Mouse (Mus musculus) MEL-GATA-1-ER (cell line): ENCODE measurements around the gene Nrd1.

ENCODE experiments used
- DNase-seq: peaks from one replicate; pipeline ENCODE4 v3.0.0-alpha.2; 2012; ENCODE audit warnings: low read depth; ENCODE audit errors: extremely low read depth

Nrd1 gene

DNA sequence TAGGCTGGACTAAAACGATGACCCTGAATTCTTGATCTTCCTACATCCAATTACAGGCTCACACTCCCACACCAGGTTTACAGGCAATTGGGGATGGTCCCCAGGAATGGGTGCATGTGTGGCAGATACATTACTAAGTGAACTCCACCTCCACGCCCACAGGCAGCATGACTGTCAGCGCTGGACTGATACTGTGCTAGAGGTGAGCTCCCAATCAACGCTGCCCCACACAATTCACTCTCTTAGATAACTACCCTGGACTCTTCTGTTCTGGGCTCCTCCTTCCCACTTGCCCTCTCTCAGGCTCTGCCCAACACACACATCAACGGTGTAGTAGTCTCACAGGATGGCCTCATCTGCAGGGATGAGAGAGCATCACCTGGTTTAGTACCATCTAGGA lies 91.9 kb downstream of the Nrd1 start:
- no peak for DNase-seq

DNA sequence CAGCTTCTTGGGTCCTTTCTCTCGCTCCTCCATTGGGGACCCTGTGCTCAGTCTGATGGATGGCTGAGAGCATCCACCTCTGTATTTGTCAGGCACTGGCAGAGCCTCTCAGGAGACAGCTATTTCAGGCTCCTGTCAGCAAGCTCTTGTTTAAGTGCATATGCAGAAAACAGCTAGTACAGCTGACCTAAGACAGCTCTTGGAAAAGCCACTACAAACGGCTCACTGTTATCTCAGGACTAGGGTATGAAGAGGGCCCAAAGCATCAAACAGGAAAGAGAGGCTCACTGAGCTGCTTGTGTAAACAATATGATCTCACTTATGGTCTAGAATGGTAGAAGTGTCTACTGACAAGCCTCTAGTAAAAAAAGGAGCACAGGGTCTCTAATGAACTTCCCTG lies 93.8 kb downstream of the Nrd1 start:
- DNase-seq: no peak

DNA sequence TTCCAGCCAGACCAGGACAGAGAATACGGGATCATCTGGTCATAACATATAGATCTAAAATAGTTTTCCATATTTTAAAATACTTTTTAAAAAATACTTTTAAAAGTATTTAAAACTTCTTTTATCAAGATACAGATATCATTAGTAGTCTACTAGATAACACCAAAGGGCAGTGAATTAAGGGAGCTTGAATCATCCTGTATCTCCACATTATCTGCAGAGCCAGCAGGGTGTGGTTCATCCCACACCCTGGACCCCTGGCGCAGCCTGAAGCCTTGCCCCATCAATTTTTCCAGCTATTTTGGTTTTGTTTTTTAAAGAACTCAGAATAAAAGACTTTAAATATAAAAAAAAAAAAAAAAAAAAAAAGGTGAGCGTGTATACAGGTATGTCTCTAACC lies 98.4 kb downstream of the Nrd1 start:
- no peak for DNase-seq

DNA sequence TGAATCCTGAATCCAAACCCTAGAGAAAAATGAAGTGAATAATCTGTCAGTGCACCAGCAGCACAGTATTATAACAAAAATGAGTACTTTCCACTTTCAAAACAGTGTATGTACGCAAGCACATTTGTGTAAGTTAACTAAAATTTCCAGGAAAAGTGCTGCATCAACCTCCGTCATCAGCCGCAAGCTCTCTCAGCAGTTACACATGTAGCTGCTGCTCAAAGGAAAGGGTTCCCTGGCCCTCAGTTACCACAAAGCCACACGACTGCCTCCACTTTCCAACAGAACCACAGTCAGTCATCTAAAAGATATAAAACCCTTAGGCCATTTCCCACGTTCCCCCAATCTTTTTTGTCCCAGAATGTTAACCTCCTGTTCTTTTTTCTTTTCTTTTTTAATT lies 102.1 kb downstream of the Nrd1 start:
- no peak for DNase-seq

DNA sequence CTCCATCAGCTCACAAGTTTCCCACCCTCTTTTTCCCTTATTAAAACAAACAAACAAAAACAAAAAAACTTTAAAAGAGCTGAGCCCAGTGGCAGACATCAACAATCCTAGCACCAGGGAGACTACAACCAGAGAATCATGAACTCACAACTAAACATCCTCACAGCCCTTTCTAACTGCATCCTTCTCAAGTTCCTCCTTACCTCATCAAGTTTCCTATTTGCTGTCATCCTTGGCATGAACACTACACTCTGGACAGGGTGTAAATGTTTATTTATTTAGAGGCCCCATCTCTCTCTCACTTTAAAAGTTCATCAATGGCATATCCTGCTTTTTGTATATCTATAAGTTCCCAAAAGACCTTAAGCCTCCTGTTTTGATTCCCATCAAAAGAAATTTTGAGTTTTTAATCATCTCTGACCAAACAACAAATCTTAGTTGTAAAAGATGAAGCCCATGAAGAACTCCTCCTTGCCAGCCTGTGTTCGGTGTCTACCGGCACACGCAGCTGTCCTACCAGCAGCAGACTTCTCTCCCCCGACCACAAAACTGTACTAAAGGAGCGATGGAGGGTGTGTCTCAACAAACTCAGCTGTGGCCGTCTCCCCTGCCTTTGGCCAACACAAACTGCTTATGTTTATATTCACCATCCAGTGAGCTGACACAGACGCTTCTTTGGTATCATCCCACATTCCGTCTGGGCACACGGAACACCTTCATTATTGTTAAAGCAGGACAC lies 102.9 kb downstream of the Nrd1 start:
- no peak for DNase-seq

DNA sequence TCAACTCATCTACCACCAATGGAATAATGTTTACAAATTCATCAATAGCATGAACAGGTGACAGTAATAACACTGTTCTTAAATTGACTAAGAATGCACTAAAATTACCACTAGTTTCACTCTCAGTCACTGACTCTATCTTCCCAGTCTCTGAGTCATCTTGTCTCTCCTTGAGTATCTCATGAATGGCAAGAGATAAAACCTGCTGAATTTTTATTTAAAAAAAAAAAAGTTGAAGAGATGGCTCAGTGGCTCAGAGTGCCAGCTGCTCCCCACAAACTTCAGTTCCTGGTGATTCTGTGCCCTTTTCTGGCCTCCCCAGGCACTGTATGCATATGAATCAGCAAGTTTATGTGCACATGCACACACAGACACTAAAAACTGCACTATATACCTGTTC lies 104.8 kb downstream of the Nrd1 start:
- DNase-seq: no peak

DNA sequence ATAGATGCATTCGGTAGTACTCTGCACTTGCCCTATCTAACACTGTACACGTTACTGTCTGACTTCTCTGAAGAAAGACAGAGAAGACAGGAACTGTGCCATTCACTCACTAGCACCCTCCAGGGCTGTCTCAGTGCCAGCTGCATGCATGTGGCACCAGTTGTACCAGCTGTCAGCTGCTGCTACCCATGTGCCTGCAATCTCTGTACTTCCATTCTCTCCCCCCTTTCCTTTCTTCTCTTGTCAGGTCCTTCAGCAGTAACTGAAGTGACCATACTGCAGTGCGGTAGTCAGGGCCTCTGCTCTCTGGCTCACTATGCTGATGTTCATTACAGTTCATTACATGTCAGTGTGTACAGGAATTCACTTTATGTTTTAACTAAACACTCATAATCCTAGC lies 105.6 kb downstream of the Nrd1 start:
- DNase-seq: no peak

DNA sequence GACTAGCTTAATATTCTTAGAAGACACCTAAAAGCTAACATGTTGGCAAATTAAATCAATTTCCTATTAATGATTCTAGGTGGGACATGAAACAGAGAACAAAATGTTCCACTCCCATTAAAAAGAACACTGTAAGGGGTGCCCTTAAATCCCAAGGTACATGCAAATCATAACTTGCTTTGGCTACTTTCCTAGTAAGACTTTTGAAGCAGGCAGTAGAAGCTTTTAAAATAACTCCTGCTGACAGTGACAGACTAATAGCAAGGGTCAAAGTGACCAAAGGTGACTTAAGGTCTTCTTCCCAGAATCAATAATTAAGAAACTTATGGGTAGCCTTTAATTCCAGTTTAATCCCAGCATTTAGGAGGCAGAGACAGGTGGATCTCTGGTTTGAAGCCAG lies 106.1 kb downstream of the Nrd1 start:
- DNase-seq: no peak

DNA sequence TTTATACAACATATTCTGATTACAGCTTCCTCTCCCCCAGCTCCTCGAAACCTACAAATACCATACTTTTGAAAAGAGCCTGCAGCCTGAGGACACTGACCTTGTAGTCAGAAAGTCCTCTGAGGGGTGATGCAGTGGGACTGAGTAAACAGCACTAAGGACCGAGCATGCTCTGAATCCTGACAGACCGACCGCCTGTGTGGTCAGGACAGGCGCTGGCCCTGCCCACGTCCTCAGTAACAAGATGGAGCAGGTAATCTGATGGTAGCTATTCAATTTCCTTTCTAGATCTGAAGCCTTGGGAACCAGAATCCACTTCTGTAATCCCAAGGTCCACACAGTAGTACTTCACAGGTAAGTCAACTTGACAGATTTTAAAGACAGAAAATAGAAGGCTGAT lies 108.6 kb downstream of the Nrd1 start:
- DNase-seq: no peak

DNA sequence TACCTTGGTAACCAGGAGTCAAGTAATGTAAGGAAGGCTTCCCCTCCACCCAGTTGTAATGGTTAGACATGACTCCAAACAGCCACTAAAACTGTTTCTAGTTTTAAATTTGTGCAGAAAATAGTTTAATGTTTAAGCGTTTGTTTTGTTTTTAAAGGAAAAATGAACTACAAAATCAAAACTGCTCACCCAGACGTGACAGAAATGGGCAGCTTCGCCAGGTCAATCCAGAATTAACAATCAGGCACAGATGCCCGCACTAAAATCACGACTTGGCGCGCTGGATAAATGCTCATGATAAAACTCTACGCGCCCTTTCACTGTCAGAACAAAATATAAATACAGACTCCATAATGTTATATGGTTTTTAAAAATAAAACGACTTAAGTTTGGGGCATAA lies 109.2 kb downstream of the Nrd1 start:
- DNase-seq: no peak

DNA sequence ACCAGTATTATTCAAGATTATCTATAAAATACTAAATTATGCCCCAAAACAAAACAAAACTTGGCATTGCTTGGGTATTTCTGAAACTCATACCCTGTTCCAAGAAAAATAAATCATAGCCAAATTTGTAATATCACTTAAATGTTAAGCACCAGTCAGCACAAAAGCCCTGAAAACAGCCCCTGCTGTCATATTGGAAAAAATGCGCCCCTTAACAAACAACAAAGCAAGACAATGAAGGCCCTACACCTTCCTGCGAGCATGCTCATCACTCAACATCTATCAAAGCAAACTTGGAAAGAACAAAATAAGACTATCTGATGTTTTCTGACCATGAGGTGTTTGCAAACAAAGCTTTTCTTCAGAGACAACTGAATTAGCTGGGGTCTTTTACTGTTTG lies 110.5 kb downstream of the Nrd1 start:
- DNase-seq: no peak
